Mouse (Mus musculus) cerebellum, adult (tissue): Measurements from ENCODE around the gene Acin1.

Experiments used
- ATAC-seq: cut with Nextera tagmentation; 2 replicates; pipeline ENCODE4 v1.9.2; 2017; ENCODE audit warnings: mild to moderate bottlenecking, moderate library complexity, mixed read lengths; ENCODE audit not compliant: insufficient number of reproducible peaks, low FRiP score, low TSS enrichment

Acin1 gene

DNA sequence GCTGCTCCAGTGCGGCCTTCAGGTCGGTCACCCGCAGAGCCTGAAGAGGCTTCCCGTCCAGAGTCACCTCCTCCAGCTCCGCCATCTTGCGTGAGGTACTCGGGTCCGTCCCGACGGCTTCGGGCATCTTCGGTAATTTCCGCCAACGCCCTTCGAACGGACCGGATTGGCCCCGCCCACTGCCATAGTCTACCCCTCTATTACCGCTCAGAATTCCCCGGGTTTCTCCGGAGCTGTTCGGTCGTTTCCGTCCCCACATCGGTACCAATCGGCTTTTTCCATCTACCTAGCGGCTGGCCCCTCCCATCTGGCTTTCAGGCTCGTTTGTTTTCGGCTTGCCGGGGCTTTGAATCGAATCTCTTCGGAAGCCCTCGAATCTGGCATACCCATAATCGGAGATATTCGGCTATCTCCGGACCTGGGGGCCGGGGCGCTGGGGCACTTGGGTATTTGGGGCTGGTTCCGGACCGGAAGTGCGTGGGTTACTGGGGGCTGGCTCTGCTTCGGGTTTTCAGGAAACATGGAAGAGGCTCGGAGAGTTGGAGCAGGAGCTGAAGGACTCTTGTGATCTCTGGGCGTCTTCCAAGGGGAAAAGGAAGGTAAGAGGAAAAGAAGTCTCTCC lies at the start of gene Acin1:
TSS of gene Acin1 (minus strand) at position 410 of the 622 bp plus-strand sequence.
- ATAC-seq, result peak; percentile 90

DNA sequence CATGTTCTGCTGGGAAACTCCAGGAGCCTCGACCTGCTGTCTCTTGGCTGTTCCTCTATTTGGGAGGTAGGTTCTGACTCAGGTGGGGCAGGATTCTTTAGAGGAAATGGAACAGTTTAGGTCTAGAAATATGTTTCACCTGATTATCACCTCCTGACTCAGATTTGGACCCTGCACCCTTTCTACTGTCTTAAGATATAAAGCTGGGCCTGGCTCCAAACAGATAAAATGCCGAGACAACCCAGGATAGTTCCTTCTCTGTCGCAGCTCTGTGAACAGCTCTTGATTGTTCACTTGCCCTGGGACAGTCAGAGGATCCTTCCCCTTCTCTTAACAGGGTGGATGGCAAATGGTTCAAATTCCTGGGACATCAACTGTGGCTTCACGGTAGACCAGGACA lies 48.5 kb upstream of the Acin1 start:
- no peak for ATAC-seq

DNA sequence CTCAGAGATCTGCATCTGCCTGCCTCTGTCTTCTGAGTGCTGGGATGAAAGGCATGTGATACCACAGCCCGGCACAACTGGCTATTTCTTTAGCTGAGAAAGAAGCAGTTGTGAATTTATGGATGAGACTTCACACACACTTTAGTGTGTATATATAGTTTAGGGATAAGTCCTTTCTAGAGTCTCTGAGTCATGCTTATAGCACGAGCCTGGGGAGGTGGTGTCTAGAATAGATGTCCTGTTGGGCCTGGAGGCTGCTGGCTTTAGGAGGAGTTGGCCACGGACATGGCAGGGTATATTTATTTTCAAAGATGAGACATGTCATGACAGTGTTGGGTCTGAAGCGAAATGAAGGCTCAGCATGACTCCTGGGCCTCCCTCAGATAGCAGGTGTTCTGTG lies 47.3 kb upstream of the Acin1 start:
- no peak for ATAC-seq

DNA sequence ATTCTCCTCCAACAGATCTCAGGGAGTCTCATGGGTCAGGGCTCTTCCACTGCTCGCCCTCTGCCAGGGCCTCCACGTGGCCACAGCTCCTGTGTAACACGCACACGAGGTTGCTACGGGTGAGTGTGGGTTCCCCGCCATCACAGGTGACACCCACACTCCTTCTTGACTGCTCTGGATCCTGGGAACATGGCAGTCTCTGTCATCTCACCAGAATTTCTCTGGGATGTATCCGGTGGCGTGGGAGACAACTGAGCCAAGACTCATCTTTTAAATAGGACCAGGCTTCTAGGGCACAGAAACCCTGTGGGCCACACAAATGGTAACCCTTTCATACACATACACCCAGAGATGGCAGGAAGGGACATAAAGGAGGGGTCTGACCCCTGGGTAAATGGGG lies 45.5 kb upstream of the Acin1 start:
- no peak for ATAC-seq

DNA sequence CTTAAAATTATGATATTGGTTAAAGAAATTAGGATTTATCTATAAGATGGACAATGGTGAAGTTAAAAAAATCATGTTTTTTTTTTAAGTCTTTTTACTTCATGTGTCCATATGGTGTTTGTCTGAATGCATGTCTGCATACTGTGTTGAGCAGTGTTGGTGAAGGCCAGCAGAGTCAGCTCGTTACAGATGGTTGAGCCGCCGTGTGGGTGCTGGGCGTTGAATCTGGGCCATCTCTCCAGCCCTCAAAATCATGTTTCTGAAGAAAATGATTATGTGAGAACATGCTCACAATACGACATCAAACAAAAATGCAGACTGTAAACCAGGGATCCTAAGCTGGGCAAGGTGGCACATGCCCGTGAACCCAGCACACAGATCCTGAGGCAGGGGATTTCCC lies 43.6 kb upstream of the Acin1 start:
- ATAC-seq, result no peak; the same call in 1 of the 2 replicates

DNA sequence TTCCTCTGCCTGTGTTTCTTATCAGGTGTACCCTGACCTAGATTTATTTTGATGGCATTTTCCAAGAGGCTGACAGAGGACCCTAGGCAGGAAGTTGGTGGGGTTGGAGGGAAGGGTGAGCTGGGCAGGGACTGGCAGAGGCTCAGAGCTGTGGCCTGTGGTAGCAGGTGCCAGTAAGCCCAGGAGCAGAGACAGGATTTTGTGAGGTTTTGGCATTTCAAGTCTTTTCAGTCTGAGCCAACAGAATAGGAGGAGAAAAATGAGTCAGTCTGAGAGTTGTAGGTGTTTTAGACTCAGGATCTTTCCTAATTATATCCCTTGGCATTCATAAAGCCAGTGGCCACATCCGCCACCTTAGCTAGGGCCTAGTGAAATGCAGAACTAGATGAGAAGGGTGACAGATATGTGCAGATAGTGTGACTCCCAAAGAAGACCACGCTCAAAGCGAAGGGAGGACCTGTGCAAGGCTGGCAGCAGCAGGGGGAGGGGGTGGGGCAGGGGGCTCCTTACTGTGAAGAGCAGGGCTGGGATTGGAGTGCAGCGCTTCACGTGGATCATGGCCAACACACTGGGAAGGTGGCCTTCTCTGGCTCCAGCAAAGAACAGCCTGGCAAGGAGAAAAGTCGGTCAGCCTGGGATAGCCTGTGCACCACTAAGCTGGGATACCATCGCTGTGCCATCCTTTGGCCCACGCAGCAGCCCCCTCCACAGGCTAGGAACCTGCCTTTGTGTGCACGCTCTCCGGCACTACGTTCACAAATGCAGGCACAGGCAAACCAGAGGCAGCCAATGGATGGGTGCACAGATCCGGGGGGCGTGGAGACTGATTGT lies 42.3 kb upstream of the Acin1 start:
- peak; percentile 47; the same call in 1 of the 2 replicates for ATAC-seq

DNA sequence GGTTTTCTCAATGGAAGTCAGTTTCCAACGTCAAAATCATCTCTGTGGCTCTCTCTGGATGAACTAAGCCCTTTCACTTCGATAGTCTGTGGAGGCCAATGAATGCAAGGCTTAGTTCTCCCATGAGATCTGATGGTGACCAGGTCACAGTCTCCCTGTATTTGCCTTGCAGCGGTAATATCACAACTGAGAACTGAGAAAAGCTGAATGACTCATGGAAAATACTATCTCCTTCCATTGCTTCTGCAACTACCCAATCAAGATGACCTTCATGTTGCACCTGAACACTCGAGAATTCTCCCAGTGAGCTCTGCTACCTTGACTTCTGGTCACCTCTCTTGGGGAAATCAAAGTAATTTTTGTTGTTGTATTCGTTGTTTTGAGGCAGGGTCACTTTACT lies 40.8 kb upstream of the Acin1 start:
- no peak for ATAC-seq

DNA sequence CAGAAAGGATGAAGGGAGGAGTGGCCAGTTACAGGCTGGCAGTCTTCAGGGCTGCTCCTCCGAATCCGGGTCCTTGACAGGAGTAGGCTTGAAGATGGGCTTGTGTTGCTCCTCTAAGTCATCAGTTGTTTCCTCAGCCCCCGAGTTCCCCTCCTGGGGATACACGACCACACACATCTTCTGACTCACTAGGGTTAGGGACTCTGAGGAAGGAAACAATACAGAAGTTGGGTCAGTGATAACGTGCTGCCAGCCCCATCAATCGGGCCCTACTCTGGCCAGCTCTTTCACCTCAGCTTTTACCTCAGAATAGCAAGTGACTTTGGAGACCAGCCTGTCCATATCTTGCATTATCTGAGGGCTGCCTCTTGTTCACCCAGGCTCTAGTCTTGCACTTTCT lies 37.3 kb upstream of the Acin1 start:
- no peak for ATAC-seq

DNA sequence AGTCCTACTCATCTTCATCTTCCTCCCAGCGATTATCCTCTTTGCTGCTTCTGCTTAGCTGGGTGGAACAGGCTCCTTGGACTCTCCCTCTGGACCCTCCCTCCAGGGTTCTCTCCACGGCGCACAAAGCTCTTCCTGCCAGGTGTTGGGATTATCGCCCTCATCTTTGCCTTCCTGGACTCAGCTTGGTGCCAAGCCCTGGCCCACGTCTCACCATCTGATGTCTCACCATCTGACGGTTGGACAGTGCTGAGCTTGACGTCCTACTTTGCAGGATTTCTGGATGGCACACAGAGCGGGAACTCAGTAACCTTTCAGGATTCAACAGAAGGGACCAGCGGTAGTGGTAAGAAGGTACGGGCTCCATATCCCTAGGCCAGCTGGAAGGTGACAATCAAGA lies 35.0 kb upstream of the Acin1 start:
- peak; percentile 62; the same call in 1 of the 2 replicates for ATAC-seq

DNA sequence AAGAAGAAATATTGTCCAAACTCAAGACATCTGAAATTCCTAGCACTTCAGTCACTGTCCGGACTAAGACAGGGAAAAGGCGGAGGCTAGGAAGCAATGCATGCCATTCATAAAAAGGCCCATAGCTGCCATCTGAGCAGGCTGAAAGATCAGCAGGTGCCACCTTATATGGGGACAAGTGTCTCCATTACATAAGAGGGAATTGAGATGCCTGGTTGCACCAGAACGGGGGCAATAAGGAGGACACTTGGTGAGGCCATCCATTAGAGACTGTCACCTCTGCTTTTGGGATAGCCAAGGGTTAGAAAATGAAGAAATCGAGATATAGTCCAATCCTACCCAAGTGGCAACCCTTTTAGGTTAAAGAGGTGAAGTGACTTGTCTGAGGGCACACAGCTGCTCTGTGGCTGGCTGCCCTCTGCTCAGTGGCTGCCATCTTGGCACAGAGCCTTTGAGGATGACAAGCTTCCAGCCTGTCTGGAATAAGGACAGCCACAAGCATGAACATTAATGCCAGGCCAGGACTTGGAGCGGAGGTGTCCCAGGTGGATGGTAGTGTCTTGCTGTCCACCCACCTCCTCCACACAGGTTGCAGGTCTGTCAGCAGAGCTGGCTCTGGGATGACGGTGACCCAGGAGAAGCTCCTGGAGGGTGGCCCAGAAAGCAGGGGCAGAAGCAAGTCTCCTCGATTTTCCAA lies 34.1 kb upstream of the Acin1 start:
- peak; percentile 57; the same call in 1 of the 2 replicates for ATAC-seq

DNA sequence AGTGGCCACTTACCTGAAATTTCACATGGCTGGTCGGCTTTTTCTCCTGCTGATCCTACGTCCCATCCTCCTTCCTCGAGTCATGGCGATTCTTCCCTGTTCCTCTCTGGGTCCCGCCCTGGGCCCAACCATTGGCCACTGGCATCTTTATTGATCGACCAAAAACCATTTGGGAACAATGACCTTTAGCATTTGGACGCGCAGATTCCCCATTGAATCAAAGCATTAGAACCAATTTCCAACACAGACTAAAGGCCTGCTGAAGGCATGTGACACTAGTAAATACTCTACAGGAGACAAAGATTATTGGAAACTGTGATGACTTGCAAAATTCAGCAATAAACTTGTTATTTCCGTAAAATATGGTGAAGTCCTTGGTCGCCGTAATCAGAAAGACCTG lies 33.3 kb upstream of the Acin1 start:
- no peak for ATAC-seq

DNA sequence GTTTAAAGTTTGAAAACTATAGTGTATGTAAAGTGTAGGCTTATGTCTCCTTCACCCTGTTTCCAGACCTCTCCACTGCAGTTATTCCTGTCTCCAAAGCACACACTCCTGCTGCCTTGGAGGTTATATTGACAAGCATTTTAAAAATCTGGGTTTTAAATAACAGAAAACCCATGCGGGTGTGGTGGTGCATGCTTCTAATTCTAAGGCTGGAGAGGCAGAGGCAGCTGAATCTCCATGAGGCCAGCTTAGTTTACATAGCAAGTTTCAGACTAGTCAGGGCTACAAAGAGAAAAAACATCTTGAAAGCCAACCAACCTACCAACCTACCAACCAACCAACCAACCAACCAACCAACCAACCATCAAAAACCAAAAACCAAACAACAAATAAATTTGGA lies 28.7 kb upstream of the Acin1 start:
- ATAC-seq, result no peak

DNA sequence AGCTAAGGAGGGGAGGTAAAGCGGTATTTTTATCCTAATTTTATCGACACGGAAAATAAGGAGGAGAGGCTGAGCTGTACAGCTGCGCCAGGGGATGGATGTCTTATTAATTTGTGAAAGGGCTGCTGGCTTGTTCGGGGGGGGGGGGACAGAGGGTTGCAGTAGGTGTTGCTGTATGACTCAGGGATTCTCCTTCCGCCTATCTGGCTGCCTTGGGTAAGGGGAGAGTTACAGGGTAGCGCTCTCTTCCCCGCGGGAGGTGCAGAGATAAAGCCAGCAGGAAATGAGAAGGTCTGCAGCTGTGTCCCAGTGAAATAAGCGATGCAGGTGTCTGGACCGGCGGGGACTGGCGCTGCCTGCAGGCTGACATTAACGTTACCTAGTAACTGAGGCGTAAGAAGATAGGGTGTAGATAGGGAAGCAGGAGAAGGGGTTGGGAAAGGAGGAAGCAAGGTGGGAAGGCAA lies 27.9 kb upstream of the Acin1 start:
- ATAC-seq, result peak; percentile 27; the same call in 1 of the 2 replicates

DNA sequence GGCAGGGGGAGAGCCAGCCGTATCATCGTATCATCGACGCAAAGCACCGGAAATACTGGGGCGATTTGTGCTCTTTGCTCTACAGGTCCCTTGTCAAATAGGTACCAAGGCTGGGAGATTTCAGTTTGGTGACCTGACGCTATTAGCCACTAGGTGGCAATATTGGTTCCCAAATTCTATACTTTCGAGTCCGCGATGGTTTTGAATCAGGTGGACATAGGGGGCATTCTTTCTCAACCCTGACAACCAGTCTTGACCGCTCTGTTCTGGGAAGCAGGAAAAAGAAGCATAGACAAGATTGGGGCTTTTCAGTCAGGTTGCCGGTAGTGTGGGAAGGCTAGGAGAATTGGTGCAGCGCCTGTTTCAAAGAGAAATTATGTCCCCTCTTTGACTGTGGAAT lies 27.4 kb upstream of the Acin1 start:
- ATAC-seq, result peak; percentile 75

DNA sequence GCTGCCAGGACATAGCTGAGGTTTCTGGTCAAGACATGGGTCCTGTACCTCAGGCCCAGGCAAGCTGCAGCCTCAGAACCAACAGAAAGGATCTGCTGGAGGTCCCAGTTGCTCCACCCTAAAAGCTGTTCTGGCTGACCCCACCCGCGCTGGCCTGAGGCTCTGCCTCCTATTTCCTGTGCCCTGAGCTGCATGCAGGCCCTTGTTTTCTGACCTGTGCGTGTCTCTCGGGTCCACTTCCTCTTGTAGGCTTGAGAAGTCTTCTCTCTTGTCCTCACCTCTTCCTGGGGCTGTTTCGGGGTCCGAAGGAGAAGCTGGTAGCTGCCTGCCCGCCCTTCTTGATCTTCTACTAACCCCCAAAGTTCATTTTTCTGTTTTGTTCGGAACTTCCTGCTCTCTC lies 26.1 kb upstream of the Acin1 start:
- ATAC-seq, result no peak

DNA sequence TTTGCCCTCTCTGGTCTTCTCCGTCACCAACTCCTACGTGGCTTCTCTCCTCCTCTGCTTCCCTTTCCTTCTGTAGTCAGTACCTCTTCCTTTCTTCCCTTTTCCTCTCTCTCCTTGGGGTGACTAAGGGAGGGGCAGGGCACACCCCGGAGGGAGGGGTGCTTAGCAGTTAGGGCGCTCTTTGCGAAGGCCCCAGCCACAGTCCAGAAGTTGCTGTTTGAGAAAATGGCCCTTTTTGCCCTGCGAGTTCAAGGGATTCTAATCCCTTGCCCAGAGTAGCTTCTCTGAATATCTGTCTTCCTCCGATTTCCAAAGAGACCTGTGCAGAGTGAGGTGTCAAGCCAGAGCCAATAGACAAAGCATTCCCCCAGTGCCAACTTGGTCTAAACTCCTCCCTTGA lies 25.3 kb upstream of the Acin1 start, which contains the start of gene Cebpe:
TSS of gene Cebpe (minus strand) at position 101 of the 400 bp plus-strand sequence.
- ATAC-seq, result no peak

DNA sequence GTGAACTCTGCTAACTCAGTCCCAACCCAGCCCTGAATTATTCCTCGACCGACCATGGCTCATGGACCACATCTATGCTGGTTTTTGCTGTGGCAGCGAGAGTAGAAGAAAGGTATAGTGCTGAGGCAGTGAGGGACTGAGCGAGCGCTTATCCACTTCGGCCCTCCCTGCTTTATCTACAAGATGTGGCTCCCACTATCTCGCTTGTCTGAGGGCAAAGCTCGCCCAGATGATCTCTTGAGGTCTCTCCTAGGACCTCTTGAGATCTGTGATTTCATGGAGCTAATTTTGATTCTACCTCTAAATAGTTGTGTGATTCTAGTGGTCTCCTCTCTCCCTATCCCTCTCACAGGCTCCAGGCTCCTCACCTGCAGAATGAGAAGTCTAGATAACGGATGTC lies 22.3 kb upstream of the Acin1 start:
- ATAC-seq, result no peak

DNA sequence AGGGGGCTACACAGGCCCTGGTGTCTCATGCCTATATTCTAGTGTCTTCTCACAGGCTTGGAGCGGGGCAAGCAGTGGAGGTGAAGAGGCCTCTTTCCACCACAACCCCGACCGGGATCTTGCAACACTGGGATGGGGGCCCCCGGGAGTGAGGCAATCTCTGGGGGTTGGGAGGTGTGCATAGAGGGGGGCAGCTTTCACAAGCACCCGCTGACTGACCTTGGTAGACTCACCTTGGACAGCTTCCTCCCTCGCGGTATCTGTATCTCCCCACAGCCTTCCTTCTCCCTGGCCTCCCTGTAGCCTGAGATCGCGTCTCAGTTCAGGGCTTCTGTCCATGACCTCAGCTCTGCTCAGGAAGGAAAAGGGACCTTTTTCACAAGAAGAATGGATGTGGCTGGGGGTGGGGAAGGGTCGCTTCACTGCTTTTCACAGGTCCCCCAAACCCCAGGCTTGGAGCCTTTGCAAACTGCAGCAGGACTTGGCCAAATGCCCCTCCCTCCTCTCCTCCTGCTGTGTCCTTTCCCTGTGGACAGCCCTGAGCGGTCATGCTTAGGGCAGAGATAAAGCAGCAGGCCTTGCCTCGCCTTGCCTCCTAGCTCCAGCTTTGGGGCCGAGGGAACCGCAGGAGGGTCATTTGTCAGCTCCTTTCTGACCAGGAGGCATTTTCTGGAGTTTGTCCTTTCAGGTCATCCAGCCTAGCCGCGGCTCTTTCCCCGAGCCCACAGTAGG lies 20.0 kb upstream of the Acin1 start:
- no peak for ATAC-seq

DNA sequence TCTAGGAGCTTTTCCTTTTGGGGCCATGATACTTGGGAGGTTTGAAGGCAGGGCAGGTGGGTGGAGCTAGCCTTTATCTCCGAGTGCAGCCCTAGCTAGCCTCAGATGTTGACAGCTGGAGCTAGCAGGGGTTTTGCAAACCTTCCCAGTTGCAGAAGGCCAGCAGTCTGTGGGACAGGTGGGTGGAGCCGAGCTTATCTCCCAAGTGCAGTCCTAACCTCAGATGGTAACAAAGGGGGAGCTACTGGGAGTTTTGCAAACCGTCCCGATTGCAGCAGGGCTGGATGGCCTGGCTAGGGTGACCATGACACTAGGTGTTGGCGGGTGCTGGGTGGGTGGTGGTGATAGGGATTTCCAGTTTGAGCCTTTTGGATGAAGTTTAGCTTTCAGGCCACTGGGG lies 19.1 kb upstream of the Acin1 start:
- ATAC-seq, result no peak

DNA sequence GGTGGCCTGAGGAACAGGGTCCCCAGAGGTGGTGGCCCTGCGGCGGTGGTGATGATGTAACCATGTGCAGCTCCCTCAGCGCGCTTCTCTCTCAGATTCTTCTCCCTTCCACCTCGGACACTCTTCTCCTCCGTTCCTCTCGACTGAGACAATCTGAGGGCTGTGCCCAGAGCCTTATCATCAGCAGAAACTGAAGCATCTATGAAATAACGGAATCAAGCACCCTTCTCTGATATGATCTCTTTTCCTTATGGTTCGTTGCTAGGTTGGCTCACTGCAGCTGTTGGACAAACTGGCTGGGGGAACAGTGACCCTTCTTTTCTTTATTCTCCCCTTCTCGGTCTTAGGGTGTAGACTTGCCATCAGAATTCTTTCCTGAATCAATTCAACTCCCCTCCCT lies 16.5 kb upstream of the Acin1 start:
- ATAC-seq, result no peak
